In the genomic region with DNA sequence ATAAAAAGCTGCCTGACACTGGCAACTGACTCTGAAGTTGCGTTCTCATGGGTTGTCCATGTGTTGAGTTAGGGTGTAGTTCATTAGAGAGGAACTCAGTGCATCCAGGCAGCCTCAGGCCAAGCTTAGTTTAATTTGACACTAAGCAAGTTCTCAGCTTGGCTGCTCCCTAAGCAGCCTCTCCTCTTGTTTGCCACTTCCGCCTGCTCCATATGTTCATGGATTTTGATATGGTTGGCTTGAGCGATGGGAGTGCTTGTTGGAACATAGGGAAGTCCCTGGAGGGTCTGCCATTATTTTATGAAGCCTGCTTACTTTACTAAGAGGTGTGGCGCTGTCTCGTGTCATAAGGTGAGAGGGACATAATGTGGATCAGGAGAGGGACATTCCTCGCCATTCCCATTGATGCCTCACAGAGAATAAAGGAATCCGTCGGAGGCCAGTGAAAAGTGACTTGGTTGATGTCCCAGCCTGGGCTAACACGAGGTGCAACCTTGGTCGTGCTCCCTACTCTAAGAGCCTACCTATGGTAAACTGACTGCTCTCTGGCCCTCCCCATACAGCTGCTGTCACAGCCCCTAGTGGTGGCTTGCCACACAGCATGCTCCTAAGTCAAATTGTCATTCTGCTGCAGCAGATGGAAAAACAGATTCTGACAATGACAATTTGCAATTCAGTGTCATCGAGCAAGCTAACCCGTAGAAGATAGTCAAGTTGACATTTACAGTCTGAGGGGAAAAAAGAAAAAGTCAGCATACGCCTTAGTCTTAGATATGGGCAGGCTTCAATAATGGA, we compare ENCODE assay signal across 13 mouse cellular contexts.
A peak's percentile ranks its signal among the peaks of the same experiment; 100 is the strongest.
DNase-seq lines count a peak whose midpoint lies in the region; ATAC-seq and TF ChIP-seq lines count a peak whose summit lies in the region.
"Had no signal": no experiment of that assay in that cellular context is flagged by ENCODE, and none has a peak within 500 bp of the region (broad histone marks: within the 10 kb centered on the region; RNA-seq: fewer than 3 reads in every experiment).

No protein-coding gene starts in this region.

- DNase-seq in forebrain, embryonic 11.5 days (ENCODE audit: low spot score) = no peak
- DNase-seq in liver, adult 2 months (ENCODE audit: extremely low read depth, low read depth, low spot score) = no peak
- DNase-seq in liver (no peak), A20 (ENCODE audit: low read depth, low spot score) (peak; percentile 23), ZHBTc4 (ENCODE audit: low read depth, low spot score) (peak; percentile 69)
- DNase-seq in frontal cortex, postnatal 25 days (ENCODE audit: low spot score in 2 of 2) = no peak
- no peak for DNase-seq in cerebellum, adult 9-11 months
- DNase-seq: heart, postnatal 36 days; kidney, adult 8-10 months had no signal

- WGBS in forebrain, embryonic 16.5 days = 70% methylated on average over 13 of the region's 13 CpGs
- 82% methylated on average over 13 of the region's 13 CpGs for WGBS in forebrain, embryonic 11.5 days
- 86% methylated on average over 13 of the region's 13 CpGs for WGBS in liver, adult 2 months

- H3K4me1 ChIP-seq in forebrain, embryonic 16.5 days (replicated peaks; ENCODE audit: control insufficient read depth, insufficient read depth, low read length) = peaks cover 8% of the 10 kb centered on the region; the same call in 1 of the 2 replicates
- H3K4me1 ChIP-seq in forebrain, embryonic 11.5 days (replicated peaks; ENCODE audit: control insufficient read depth, insufficient read depth, low read length) = no peaks in the 10 kb centered on the region
- no peaks in the 10 kb centered on the region for H3K4me1 ChIP-seq in liver, adult 2 months (ENCODE audit: control insufficient read depth, insufficient read depth, low read length)
- H3K4me1 ChIP-seq: lung, embryonic 15.5 days; midbrain, embryonic 15.5 days; neural tube, embryonic 15.5 days had no signal

- TF ChIP-seq POLR2A in liver, adult 2 months (IDR thresholded peaks at IDR 0.05; ENCODE audit: extremely low read depth, insufficient read depth, low read length) = no peak

- TF ChIP-seq CTCF in liver, adult 2 months (IDR thresholded peaks at IDR 0.05; ENCODE audit: low read depth, low read length) = peak; percentile 39; the same call in 1 of the 2 replicates

- H3K4me3 ChIP-seq in forebrain, embryonic 16.5 days (replicated peaks; ENCODE audit: low read length) = no peak overlapping the region
- no peak overlapping the region for H3K4me3 ChIP-seq in forebrain, embryonic 11.5 days (ENCODE audit: low read depth, low read length)
- no peak overlapping the region for H3K4me3 ChIP-seq in liver, adult 2 months (ENCODE audit: insufficient read depth, low read depth, low read length)
- H3K4me3 ChIP-seq: lung, embryonic 15.5 days; midbrain, embryonic 15.5 days; neural tube, embryonic 15.5 days had no signal

- no peaks in the 10 kb centered on the region for H3K9me3 ChIP-seq in forebrain, embryonic 16.5 days (ENCODE audit: control insufficient read depth, low read length)
- no peaks in the 10 kb centered on the region for H3K9me3 ChIP-seq in forebrain, embryonic 11.5 days (ENCODE audit: control insufficient read depth, low read length)
- H3K9me3 ChIP-seq: lung, embryonic 15.5 days; midbrain, embryonic 15.5 days; neural tube, embryonic 15.5 days had no signal

- no peaks in the 10 kb centered on the region for H3K27me3 ChIP-seq in forebrain, embryonic 16.5 days (replicated peaks; ENCODE audit: control insufficient read depth, insufficient read depth, low read length)
- H3K27me3 ChIP-seq in forebrain, embryonic 11.5 days (ENCODE audit: control insufficient read depth, insufficient read depth, low read length) = no peaks in the 10 kb centered on the region
- peaks cover 4% of the 10 kb centered on the region; the same call in 1 of the 2 replicates for H3K27me3 ChIP-seq in liver, adult 2 months (ENCODE audit: control insufficient read depth, insufficient read depth, low read length)
- H3K27me3 ChIP-seq: lung, embryonic 15.5 days; midbrain, embryonic 15.5 days; neural tube, embryonic 15.5 days had no signal

- peak; percentile 62 for ATAC-seq in forebrain, embryonic 16.5 days
- ATAC-seq in forebrain, embryonic 11.5 days (replicated peaks; ENCODE audit: low FRiP score) = no peak
- ATAC-seq: midbrain, embryonic 15.5 days had no signal

- no peak overlapping the region for H3K27ac ChIP-seq in forebrain, embryonic 16.5 days (ENCODE audit: low read length)
- no peak overlapping the region for H3K27ac ChIP-seq in forebrain, embryonic 11.5 days (ENCODE audit: low read depth, low read length)
- H3K27ac ChIP-seq in liver, adult 2 months (replicated peaks; ENCODE audit: insufficient read depth, low read depth, low read length) = no peak overlapping the region
- H3K27ac ChIP-seq: lung, embryonic 15.5 days; midbrain, embryonic 15.5 days; neural tube, embryonic 15.5 days had no signal

- no peak overlapping the region for H3K4me2 ChIP-seq in forebrain, embryonic 16.5 days (ENCODE audit: low read length)
- H3K4me2 ChIP-seq in forebrain, embryonic 11.5 days (ENCODE audit: low read depth, low read length, severe bottlenecking) = no peak overlapping the region
- H3K4me2 ChIP-seq: lung, embryonic 15.5 days; midbrain, embryonic 15.5 days; neural tube, embryonic 15.5 days had no signal

- H3K79me2 ChIP-seq in liver, adult 2 months (ENCODE audit: control insufficient read depth, insufficient read depth, low read length) = no peaks in the 10 kb centered on the region

- no peaks in the 10 kb centered on the region for H3K36me3 ChIP-seq in forebrain, embryonic 16.5 days (ENCODE audit: control insufficient read depth, insufficient read depth)
- no peaks in the 10 kb centered on the region for H3K36me3 ChIP-seq in forebrain, embryonic 11.5 days (ENCODE audit: control insufficient read depth, insufficient read depth, low read length)
- no peaks in the 10 kb centered on the region for H3K36me3 ChIP-seq in liver, adult 2 months (ENCODE audit: control insufficient read depth, insufficient read depth, low read length)
- H3K36me3 ChIP-seq: lung, embryonic 15.5 days; midbrain, embryonic 15.5 days; neural tube, embryonic 15.5 days had no signal

- H3K9ac ChIP-seq in forebrain, embryonic 16.5 days (replicated peaks; ENCODE audit: low read depth, low read length) = no peak overlapping the region
- H3K9ac ChIP-seq in forebrain, embryonic 11.5 days (ENCODE audit: low read length) = no peak overlapping the region
- no peak overlapping the region for H3K9ac ChIP-seq in liver, adult 2 months (ENCODE audit: low read depth, low read length)
- H3K9ac ChIP-seq: lung, embryonic 15.5 days; midbrain, embryonic 15.5 days; neural tube, embryonic 15.5 days had no signal

Comparison
In these comparisons a context has a peak if more than half of its experiments do, and no peak if none do; other contexts are left out.
1. DNase-seq: peak in A20 (single experiment) and ZHBTc4 (single experiment); none in forebrain, embryonic 11.5 days (single experiment), liver, adult 2 months (single experiment), liver (single experiment), frontal cortex, postnatal 25 days (0 of 2) and cerebellum, adult 9-11 months (single experiment).